Mouse (Mus musculus) erythroblast, embryonic 14.5 days (primary cell): Measurements from ENCODE around the gene Ly6g6d.

ENCODE experiments used
- GATA1 ChIP-seq: IDR thresholded peaks from 2 replicates; pipeline ENCODE4 v1.6.1; 2012; ENCODE audit warnings: low read length, inconsistent platforms, mixed read lengths
- TAL1 ChIP-seq: IDR thresholded peaks from 3 replicates; pipeline ENCODE4 v1.6.1; 2012; ENCODE audit warnings: low read length, inconsistent platforms, mixed read lengths

DNA sequence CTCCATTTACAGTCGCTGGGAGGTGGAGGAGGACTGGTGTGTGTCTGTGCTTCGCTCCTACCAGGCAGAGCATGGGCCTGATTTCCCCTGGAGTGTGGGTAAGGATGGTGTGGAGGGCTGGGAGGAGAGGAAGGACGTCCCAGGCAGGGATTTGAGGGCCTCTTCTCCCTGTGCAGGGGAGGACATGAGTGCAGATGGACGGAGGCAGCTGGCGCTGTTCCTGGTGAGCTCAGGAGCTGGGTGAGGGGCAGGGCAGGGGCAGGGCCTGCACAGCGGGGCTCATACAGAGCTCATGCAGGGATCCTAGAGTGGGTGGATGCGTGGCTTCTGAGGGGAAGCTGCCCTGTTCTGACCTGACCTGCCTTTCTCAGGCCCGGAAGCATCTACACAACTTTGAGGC is 24.4 kb upstream of the Ly6g6d start:
- TF ChIP-seq GATA1 (no peak), TAL1 (no peak)
